Mouse (Mus musculus) hindbrain, embryonic 11.5 days (tissue): ENCODE results near the gene Ablim1. TPM values are rescaled to one million over a fixed set of nuclear protein-coding genes. Genes with fewer than 3 reads are reported as not detected.

ENCODE experiments used
- ATAC-seq: fragments of 200-750 bp; cut with Nextera tagmentation; 2 replicates; pipeline ENCODE4 v1.8.0; 2017; ENCODE audit warnings: mild to moderate bottlenecking, moderate TSS enrichment, moderate library complexity; ENCODE audit not compliant: low FRiP score
- DNase-seq: peaks from one replicate; pipeline ENCODE4 v3.0.0-alpha.2; 2015; ENCODE audit warnings: low spot score
- H3K27ac ChIP-seq: fragments of 300-500 bp; sonication (generic); 2 replicates; pipeline ENCODE4 v1.5.1; 2014; ENCODE audit warnings: mild to moderate bottlenecking, low read depth, low read length
- H3K27me3 ChIP-seq: fragments of 300-500 bp; sonication (generic); 2 replicates; pipeline ENCODE4 v1.6.1; 2014; ENCODE audit warnings: mild to moderate bottlenecking, low read length, moderate library complexity, mixed read lengths; ENCODE audit not compliant: control insufficient read depth, insufficient read depth
- H3K36me3 ChIP-seq: fragments of 300-500 bp; sonication (generic); 2 replicates; pipeline ENCODE4 v1.6.1; 2014; ENCODE audit warnings: mild to moderate bottlenecking, low read length, moderate library complexity, mixed read lengths; ENCODE audit not compliant: control insufficient read depth, insufficient read depth
- H3K4me1 ChIP-seq: fragments of 300-500 bp; sonication (generic); replicated peaks from 2 replicates; pipeline ENCODE4 v1.6.1; 2014; ENCODE audit warnings: low read length, mixed read lengths; ENCODE audit not compliant: control insufficient read depth, insufficient read depth
- H3K4me2 ChIP-seq: fragments of 300-500 bp; sonication (generic); replicated peaks from 2 replicates; pipeline ENCODE4 v1.6.1; 2014; ENCODE audit warnings: mild to moderate bottlenecking, low read depth, low read length
- H3K4me3 ChIP-seq: fragments of 300-500 bp; sonication (generic); 2 replicates; pipeline ENCODE4 v1.5.1; 2014; ENCODE audit warnings: low read depth, low read length
- H3K9ac ChIP-seq: fragments of 300-500 bp; sonication (generic); 2 replicates; pipeline ENCODE4 v1.6.1; 2014; ENCODE audit warnings: low read depth, low read length
- H3K9me3 ChIP-seq: fragments of 300-500 bp; sonication (generic); 2 replicates; pipeline ENCODE4 v1.6.1; 2016; ENCODE audit warnings: low read length; ENCODE audit not compliant: control insufficient read depth
- WGBS: fragments of 180-500 bp; shearing (Covaris S2); extraction: QIAGEN DNeasy Blood & Tissue Kit; methylation state at CpG from one replicate; pipeline ENCODE4 v1.1.7; 2014; 5-methylcytosine and 5-hydroxymethylcytosine counted together
- polyA plus RNA-seq: library from polyadenylated mRNA; unstranded; fragments of >200 nt; fragmentation: Nextera tagmentation; extraction: Ambion mirVana; gene quantifications from 2 replicates; pipeline ENCODE4 v1.2.1, GENCODE M21; 2014

The Ablim1 gene
- polyA plus RNA-seq, 1 experiment from 2014 or later = 18.6 TPM

DNA sequence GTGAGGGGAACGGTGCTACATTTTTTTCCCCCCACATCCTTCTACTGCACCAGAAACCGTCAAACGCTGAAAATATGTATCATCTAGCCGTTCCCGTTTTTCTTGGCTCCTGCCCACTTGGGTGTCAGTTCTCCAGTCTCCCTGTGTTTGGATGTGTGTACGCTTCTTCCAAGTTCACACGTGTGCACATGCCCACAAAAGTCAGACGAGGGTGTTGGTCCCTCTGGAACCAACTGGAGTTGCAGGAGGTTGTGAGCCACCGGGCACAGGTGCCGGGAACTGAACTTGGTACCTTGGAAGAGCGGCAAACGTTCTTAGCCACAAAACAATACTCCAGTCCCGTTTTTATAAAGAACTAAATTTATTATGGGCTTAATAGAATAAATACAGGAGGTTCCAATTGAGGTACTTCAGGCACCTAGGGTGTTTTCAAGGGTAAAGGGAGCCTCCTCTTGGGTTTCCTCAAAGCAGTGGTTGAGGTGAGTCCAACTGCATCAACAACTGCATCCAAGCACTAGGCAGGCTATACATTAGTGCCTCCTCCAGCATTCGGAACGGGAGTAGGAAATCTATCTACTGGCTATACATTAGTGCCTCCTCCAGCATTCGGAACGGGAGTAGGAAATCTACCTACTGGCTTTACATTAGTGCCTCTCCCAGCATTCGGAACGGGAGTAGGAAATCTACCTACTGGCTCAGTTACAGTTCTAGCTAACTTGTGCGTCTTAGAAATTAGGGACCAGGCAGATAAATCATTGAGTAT lies 44.3 kb upstream of the Ablim1 start:
- no peak overlapping the region for H3K9ac ChIP-seq
- DNase-seq = no peak
- no peaks in the 10 kb centered on the region for H3K36me3 ChIP-seq
- no peaks in the 10 kb centered on the region for H3K27me3 ChIP-seq
- H3K4me2 ChIP-seq = no peak overlapping the region
- ATAC-seq = no peak
- no peaks in the 10 kb centered on the region for H3K9me3 ChIP-seq
- H3K4me1 ChIP-seq = no peaks in the 10 kb centered on the region; the same call in 1 of the 2 replicates
- H3K27ac ChIP-seq = no peak overlapping the region
- 92% methylated on average over 20 of the region's 20 CpGs for WGBS
- no peak overlapping the region for H3K4me3 ChIP-seq

DNA sequence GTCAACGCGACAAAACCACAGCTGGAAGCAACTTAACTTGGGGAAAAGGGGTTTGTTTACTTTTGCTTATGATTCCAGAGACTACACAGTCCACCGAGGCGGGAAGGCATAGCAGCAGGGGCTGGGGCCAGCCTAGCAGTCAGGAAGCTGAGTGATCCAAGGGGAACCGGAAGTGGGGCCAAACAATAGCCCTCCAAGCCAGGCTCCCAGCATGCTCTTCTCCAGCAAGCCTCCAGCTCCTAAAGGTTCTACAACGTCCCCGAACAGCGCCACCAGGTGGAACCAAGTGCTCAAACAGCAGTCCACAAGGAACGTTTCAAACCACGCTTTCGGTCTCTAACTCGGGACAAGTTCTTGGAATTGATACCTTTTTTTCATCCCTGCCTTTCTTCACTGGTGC lies 43.6 kb upstream of the Ablim1 start:
- H3K4me1 ChIP-seq = no peaks in the 10 kb centered on the region; the same call in 1 of the 2 replicates
- ATAC-seq (no peak), DNase-seq (peak; percentile 51)
- 77% methylated on average over 12 of the region's 12 CpGs for WGBS
- H3K27me3 ChIP-seq = no peaks in the 10 kb centered on the region
- no peak overlapping the region for H3K4me3 ChIP-seq
- no peak overlapping the region for H3K4me2 ChIP-seq
- H3K9me3 ChIP-seq = no peaks in the 10 kb centered on the region
- H3K9ac ChIP-seq = no peak overlapping the region
- H3K27ac ChIP-seq = no peak overlapping the region
- no peaks in the 10 kb centered on the region for H3K36me3 ChIP-seq

GRCm38 (mm10) chr19:57357811-57358210 lies 43.1 kb upstream of the Ablim1 start:
- no peak for DNase-seq

DNA sequence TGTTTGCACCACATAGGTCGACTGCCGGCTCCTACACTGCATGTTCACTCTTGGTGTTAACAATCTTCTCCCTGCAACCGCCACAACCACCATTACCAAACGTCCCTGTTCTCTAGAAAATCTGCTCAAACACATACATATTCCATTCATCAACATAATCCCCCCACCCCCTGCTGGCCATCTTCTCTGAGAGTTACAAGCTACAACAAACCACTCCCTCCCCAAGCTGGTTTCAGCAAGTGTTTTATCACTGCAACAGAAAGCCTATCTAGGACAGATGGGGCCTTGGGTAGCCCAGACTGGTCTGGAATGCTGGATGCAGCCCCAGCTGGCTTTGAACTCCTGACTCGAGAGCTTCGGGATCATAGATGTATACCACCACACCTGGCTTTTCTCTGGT lies 42.5 kb upstream of the Ablim1 start:
- Histone ChIP-seq H3K27me3 (no peaks in the 10 kb centered on the region), H3K4me3 (no peak overlapping the region), H3K9ac (no peak overlapping the region), H3K4me1 (no peaks in the 10 kb centered on the region), H3K27ac (no peak overlapping the region), H3K4me2 (no peak overlapping the region), H3K9me3 (no peaks in the 10 kb centered on the region), H3K36me3 (no peaks in the 10 kb centered on the region)
- DNase-seq (no peak), ATAC-seq (no peak)
- 86% methylated on average over 6 of the region's 6 CpGs for WGBS

More at GRCm38 (mm10) chr19:57357811-57358210, 43.1 kb upstream of the Ablim1 start:
- Histone ChIP-seq H3K9me3 (no peaks in the 10 kb centered on the region), H3K36me3 (no peaks in the 10 kb centered on the region), H3K4me1 (no peaks in the 10 kb centered on the region; the same call in 1 of the 2 replicates), H3K4me2 (no peak overlapping the region), H3K9ac (no peak overlapping the region), H3K27ac (no peak overlapping the region), H3K4me3 (no peak overlapping the region), H3K27me3 (no peaks in the 10 kb centered on the region)
- ATAC-seq = no peak
- 88% methylated on average over 5 of the region's 5 CpGs for WGBS

DNA sequence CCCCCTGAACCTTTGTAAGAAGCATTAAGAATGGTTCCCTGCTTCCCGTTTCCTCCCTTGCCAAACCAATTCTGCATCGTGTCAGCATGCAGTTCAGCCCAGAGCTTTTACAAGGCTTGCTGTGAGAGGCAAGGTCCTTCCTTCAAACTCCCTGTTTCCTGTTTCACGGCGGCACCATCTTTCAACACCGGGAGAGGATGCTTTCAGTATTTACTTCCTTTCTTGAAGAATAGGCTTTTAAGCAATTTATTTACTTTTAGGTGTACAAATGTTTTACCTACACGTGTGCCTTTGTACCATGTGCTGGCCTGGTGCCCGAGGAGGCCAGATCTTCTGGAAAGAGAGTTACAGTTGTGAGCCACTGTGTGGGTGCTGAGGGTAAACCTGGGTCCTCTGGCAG lies 41.6 kb upstream of the Ablim1 start:
- Histone ChIP-seq H3K9ac (no peak overlapping the region), H3K27ac (no peak overlapping the region), H3K4me3 (no peak overlapping the region), H3K4me2 (no peak overlapping the region), H3K9me3 (no peaks in the 10 kb centered on the region), H3K36me3 (no peaks in the 10 kb centered on the region), H3K4me1 (no peaks in the 10 kb centered on the region), H3K27me3 (no peaks in the 10 kb centered on the region)
- WGBS = 78% methylated on average over 7 of the region's 7 CpGs
- DNase-seq (no peak), ATAC-seq (no peak)

DNA sequence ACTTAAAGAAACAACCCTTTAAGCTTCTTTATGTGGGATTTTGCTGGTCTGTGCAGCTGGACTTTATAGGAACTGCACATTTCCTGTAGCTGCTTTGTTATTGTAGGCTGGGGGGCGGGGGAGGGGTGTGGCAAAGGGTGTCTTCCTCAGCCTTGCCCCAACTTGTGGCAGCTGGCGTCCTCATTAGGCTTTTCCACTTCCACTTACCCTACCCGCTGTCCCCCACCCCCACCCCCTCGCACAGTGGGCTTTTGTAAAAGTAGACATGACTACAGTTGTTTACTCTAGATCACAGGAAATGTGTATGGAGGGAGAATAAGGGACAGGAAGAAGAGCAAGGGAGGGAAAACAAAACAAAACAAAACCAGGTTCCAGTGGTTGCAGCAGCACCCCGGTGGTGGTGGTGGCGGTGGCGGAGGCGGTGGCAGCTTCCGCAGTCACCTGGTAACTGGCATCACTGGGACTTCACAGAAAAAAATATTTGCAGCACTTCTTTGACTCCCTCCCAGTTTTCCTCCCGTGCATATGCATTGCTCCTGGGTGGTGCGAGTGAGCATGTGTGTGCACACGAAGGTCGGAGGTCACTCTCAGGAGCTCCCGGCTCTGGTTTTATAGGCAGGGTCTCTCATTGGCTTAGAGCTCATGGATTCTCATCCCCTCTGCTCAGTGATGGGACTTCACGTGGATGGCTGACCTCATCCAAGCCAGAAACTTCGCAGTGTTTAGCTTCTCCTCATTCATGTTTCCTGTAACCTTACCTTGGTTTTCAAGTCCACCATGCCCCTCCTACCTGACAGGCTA lies 40.9 kb upstream of the Ablim1 start:
- DNase-seq = no peak
- Histone ChIP-seq H3K4me2 (no peak overlapping the region), H3K27ac (no peak overlapping the region), H3K27me3 (no peaks in the 10 kb centered on the region), H3K9me3 (no peaks in the 10 kb centered on the region), H3K9ac (no peak overlapping the region), H3K4me1 (no peaks in the 10 kb centered on the region), H3K36me3 (no peaks in the 10 kb centered on the region), H3K4me3 (no peak overlapping the region)
- no peak for ATAC-seq
- 76% methylated on average over 16 of the region's 16 CpGs for WGBS

GRCm38 (mm10) chr19:57354715-57355114 lies 40.0 kb upstream of the Ablim1 start:
- ATAC-seq (no peak), DNase-seq (no peak)
- Histone ChIP-seq H3K4me2 (no peak overlapping the region), H3K9ac (no peak overlapping the region), H3K9me3 (no peaks in the 10 kb centered on the region), H3K4me3 (no peak overlapping the region), H3K27me3 (no peaks in the 10 kb centered on the region), H3K4me1 (no peaks in the 10 kb centered on the region), H3K36me3 (no peaks in the 10 kb centered on the region), H3K27ac (no peak overlapping the region)
- 86% methylated on average over 6 of the region's 6 CpGs for WGBS

DNA sequence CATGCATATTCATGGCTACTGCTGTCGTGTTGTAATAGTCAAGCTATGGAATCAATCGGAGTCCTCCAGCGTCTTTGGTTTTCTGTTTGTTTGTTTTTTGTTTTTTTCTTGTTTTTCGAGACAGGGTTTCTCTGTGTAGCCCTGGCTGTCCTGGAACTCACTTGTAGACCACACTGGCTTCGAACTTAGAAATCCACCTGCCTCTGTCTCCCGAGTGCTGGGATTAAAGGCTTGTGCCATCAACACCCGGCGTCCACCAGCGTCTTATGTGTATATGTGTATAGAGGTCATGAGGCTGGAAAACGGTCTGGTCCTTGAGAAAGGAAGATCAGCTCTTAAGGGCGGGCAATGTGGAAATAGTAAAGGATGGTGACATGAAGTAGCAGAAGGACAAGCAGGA lies 39.3 kb upstream of the Ablim1 start:
- Histone ChIP-seq H3K4me2 (no peak overlapping the region), H3K9me3 (no peaks in the 10 kb centered on the region), H3K4me1 (no peaks in the 10 kb centered on the region), H3K27me3 (no peaks in the 10 kb centered on the region), H3K9ac (no peak overlapping the region), H3K36me3 (no peaks in the 10 kb centered on the region), H3K4me3 (no peak overlapping the region), H3K27ac (no peak overlapping the region)
- 94% methylated on average over 11 of the region's 11 CpGs for WGBS
- DNase-seq (no peak), ATAC-seq (no peak)

- no peak overlapping the region for H3K9ac ChIP-seq
- no peak for DNase-seq
- H3K36me3 ChIP-seq = no peaks in the 10 kb centered on the region
- ATAC-seq = no peak
- no peak overlapping the region for H3K4me2 ChIP-seq
- H3K9me3 ChIP-seq = no peaks in the 10 kb centered on the region
- 87% methylated on average over 10 of the region's 10 CpGs for WGBS
- H3K4me1 ChIP-seq = no peaks in the 10 kb centered on the region
- H3K4me3 ChIP-seq = no peak overlapping the region
- H3K27me3 ChIP-seq = no peaks in the 10 kb centered on the region
- H3K27ac ChIP-seq = no peak overlapping the region
Observed at GRCm38 (mm10) chr19:57353228-57353627, 38.5 kb upstream of the Ablim1 start.
